ENCODE assay signal across 12 mouse cellular contexts in genomic region chr1:63192306-63193065, GRCm38 (mm10). TPM values are rescaled to one million over a fixed set of nuclear protein-coding genes. Genes with fewer than 3 reads are reported as not detected.
"Had no signal": no experiment of that assay in that cellular context is flagged by ENCODE, and none has a peak within 500 bp of the region (broad histone marks: within the 10 kb centered on the region; RNA-seq: fewer than 3 reads in every experiment).

No protein-coding gene starts in this region.

- ATAC-seq: intestine, embryonic 15.5 days; liver, embryonic 12.5 days; midbrain, embryonic 13.5 days had no signal

- DNase-seq: lung, postnatal 36 days; right cerebral cortex, postnatal 4 days; spleen, adult 18-20 months; thymus, postnatal 36 days had no signal

- H3K4me3 ChIP-seq: intestine, embryonic 15.5 days; left cerebral cortex, adult 2 months; limb, embryonic 10.5 days; liver, embryonic 12.5 days; lung, embryonic 15.5 days; midbrain, embryonic 13.5 days; neural tube, embryonic 12.5 days; stomach, embryonic 15.5 days had no signal

- H3K4me1 ChIP-seq: limb, embryonic 10.5 days; liver, embryonic 12.5 days; lung, embryonic 15.5 days; midbrain, embryonic 13.5 days; neural tube, embryonic 12.5 days; stomach, embryonic 15.5 days had no signal

- H3K36me3 ChIP-seq: intestine, embryonic 15.5 days; limb, embryonic 10.5 days; liver, embryonic 12.5 days; lung, embryonic 15.5 days; midbrain, embryonic 13.5 days; neural tube, embryonic 12.5 days; stomach, embryonic 15.5 days had no signal

- H3K9ac ChIP-seq: intestine, embryonic 15.5 days; liver, embryonic 12.5 days; lung, embryonic 15.5 days; midbrain, embryonic 13.5 days; neural tube, embryonic 12.5 days; stomach, embryonic 15.5 days had no signal

- H3K27ac ChIP-seq: intestine, embryonic 15.5 days; left cerebral cortex, adult 2 months; limb, embryonic 10.5 days; liver, embryonic 12.5 days; lung, embryonic 15.5 days; midbrain, embryonic 13.5 days; neural tube, embryonic 12.5 days; stomach, embryonic 15.5 days had no signal

- H3K4me2 ChIP-seq: intestine, embryonic 15.5 days; liver, embryonic 12.5 days; lung, embryonic 15.5 days; midbrain, embryonic 13.5 days; neural tube, embryonic 12.5 days; stomach, embryonic 15.5 days had no signal

- H3K9me3 ChIP-seq: intestine, embryonic 15.5 days; limb, embryonic 10.5 days; liver, embryonic 12.5 days; lung, embryonic 15.5 days; midbrain, embryonic 13.5 days; neural tube, embryonic 12.5 days; stomach, embryonic 15.5 days had no signal

- H3K27me3 ChIP-seq: intestine, embryonic 15.5 days; liver, embryonic 12.5 days; lung, embryonic 15.5 days; midbrain, embryonic 13.5 days; neural tube, embryonic 12.5 days; stomach, embryonic 15.5 days had no signal

RNA-seq across cellular contexts. Expression of gene Gpr1, which starts 21.9 kb away (rescaled TPM):
- polyA plus RNA-seq: liver, embryonic 12.5 days; lung, embryonic 15.5 days had no signal
